Mouse (Mus musculus) layer of hippocampus, adult 18-20 months (tissue): Measurements from ENCODE around the gene Tmub1. TPM values are rescaled to one million over a fixed set of nuclear protein-coding genes. Genes with fewer than 3 reads are reported as not detected.

Source experiments
- DNase-seq, 2 experiments: peaks; one replicate each; pipeline ENCODE4 v3.0.0; 2022; ENCODE audit warnings: low spot score in 2 of 2
- long read RNA-seq: library from polyadenylated mRNA; stranded (forward); transcript quantifications from one replicate; pipeline ENCODE4 v2.0.0, GENCODE M21; 2021
- total RNA-seq, 2 experiments: library from RNA; stranded (reverse); gene quantifications; 2 replicates each; pipeline ENCODE4 v1.2.3; 2021

The Tmub1 gene
- total RNA-seq: 10 to 100 TPM; 21.8 to 23.7 TPM
- long read RNA-seq, transcript Tmub1-201 (3 exons, 1,333 nt): major isoform, 31 of 35 reads
- long read RNA-seq, partial matches to known transcripts: 1 of 35 reads
- long read RNA-seq, other reads (novel, unspliced or antisense): 3 of 35 reads

- peak; percentile 79 to 86 for DNase-seq
These were observed at the start of gene Tmub1 for GRCm38 (mm10) chr5:24447624-24448298. Tmub1 (minus strand) TSS chr5:24447854.

DNA sequence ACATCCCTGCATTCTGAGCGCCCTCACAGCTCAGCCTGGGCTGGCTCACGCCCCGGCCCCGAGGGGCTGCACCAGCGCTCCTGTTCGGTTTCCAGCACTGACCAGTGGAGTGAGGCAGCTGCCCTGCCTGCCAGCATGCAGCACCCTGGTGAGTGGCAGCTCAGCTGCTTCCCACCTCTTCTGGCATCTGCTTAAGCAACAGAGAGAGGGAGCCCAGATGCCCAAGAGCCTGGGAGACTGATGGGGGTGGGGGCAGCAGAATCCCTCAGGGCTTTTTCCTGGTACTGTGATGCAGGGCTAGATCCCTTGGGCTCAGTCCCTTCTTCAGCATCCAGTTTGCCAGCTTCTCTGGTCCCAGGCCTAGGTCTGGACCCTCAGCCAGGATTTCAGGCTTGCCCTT is 49.1 kb upstream of the Tmub1 start:
- DNase-seq: no peak

GRCm38 (mm10) chr5:24495019-24495418 is 47.4 kb upstream of the Tmub1 start:
- peak in 1 of 2 experiments; percentile 3 for DNase-seq

- no peak for DNase-seq
These were observed 45.1 kb upstream of the Tmub1 start for GRCm38 (mm10) chr5:24492546-24493285.

DNA sequence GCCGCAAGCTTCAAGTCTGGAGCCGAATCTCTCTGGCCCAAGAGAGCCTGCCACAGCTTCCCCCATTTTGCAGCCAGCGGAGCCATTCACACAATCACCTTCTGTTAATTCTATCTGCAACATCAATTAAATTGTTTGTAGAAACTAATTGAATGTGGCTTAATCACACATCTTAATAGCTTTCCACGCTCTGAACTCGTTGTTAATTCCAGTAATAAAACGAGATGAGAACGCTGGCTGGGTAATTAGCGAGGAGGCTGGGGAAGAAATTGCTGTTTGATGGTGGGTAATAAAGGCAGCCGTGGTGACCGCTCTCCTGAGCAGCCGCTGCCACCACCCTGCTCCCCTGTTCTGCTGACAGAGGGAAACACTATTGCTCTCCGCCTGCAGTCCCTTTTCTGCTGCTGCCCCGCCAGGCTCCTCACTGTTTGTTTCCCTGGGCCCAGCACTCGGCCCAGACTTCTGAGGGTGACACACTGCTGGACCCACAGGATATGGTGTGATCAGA is 42.8 kb upstream of the Tmub1 start:
- no peak for DNase-seq

DNA sequence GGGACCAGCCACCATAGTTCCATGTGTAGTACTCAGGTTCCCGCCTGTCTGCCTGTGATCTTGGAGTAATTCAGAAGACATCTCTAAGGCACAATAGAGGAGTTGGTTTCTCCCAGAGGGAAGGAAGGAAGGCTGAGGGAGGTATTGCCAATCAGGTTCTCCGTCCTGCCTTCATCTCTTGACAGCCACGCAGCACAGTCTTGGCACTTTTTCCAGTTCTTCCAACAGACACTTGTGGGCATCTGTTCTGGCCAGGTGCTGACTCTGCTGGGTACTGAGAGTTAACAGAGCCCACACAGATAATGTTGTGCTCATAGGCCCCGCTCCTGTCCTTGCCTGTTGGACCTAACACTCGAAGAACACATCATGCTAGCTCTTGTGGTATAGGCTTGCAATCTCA is 39.1 kb upstream of the Tmub1 start:
- DNase-seq: no peak

- DNase-seq: peak; percentile 82 to 90
These were observed 38.4 kb upstream of the Tmub1 start for GRCm38 (mm10) chr5:24486097-24486496.

DNA sequence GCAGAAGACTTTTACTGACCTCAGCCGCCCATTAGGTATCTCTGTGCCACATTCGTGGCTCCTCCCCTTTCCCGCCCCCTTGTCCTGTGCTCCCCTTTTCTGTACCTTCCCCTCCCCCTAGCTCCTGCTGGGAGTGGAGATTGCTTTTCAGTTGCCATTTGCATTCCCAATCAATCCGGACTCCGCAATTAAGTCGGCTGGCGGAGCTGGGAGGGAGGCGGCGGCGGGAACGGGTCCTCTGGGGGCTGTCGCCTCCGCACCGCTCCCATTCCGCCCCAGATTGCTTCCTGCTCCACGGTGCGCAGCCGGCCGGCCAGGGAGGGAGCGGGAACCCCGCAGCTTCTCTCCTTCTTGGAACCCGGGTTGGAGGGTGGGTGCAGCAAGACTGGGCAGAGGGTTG is 37.3 kb upstream of the Tmub1 start:
- DNase-seq: peak; percentile 47

GRCm38 (mm10) chr5:24483326-24483725 is 35.7 kb upstream of the Tmub1 start:
- peak in 1 of 2 experiments; percentile 64 for DNase-seq

DNA sequence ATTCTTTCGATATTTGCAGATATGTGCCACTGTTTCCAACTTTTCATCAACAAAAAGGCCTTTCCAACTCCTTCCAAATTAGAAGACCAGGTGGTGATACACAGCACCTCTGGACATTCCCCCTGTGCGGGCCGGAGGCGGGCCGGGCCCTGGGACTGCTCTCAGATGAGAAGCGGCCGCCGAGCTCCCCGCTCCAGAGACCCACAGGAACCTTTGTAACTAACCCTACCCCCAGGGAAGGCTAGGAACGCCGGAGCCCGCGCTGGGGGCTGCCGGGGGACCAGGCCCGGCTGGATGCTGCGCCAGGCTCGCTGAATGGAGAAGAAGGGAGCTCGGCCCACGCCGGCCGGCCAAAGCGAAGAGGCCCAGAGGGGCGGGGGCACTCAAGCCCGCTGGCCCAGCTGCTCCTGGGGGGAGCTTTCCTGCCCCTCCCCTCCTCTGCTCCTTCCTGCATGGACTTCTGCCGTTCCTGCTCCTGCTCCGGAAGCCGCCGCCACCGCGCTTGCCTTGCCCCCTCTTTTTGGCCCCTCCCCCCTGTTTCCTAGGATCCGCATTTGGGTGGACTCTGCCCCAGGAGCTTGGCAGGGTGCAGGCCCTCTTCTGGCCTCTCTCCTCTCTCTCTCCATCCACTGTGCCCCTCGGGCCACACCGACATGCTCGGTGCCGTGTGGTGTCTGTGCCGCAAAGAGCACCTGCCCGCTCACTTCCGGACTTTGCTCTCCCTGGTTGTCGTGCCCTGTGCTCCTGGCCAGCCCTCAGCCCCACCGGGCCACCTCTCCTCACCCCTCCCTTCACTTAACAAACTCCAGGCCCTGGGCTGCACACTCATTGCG is 34.8 kb upstream of the Tmub1 start:
- no peak for DNase-seq

DNA sequence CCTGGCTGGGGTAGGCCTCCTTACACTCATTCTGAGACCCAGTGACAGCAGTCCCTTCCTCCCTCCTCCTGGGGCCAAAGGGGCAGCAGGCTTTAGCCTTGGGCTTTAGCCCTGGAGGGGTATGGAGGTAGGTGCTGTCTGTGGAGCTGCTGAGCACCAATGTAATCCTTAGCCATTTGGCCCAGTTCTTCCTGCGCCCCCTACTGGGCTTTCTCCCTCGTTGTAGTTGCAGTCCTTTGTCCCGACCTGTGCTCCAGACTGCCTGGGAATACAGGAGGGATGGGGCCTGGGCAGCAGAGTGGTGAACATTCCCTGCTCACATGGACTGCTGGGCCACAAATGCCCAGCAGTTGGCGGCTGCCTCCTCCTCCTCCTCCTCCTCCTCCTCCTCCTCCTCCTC is 34.0 kb upstream of the Tmub1 start:
- peak; percentile 54 to 80 for DNase-seq

- DNase-seq: no peak
These were observed 30.3 kb upstream of the Tmub1 start for GRCm38 (mm10) chr5:24477909-24478308.

- no peak for DNase-seq
These were observed 28.0 kb upstream of the Tmub1 start for GRCm38 (mm10) chr5:24475476-24476241.

DNA sequence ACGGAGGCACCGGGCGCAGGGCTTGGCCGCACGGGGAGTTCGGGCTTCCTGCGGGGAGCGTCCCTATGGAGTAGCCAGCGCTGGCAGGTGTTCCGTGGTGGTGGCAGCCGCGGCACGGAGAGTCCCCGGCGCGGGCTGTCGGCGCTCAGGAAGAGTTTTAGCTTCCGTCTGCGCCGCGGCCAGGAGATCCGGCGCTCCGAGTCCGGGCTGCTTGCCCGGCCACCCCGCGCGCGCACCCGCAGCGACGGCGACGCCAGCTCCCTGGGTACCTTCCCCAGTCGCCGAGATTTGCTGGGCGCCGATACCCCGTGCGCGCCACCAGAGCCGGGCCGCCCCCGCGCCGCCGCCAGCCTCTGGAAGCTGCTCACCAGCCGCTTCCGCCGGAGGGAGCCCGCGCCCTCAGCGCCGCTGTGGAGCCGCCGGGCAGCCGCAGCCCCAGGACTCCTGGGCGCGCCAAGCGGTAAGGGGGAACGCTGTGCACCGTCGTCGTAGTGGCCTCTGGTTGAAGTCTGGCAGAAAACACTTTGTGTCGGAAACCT is 27.1 kb upstream of the Tmub1 start:
- peak; percentile 72 to 74 for DNase-seq

- no peak for DNase-seq
These were observed 26.5 kb upstream of the Tmub1 start for GRCm38 (mm10) chr5:24474025-24474722.

DNA sequence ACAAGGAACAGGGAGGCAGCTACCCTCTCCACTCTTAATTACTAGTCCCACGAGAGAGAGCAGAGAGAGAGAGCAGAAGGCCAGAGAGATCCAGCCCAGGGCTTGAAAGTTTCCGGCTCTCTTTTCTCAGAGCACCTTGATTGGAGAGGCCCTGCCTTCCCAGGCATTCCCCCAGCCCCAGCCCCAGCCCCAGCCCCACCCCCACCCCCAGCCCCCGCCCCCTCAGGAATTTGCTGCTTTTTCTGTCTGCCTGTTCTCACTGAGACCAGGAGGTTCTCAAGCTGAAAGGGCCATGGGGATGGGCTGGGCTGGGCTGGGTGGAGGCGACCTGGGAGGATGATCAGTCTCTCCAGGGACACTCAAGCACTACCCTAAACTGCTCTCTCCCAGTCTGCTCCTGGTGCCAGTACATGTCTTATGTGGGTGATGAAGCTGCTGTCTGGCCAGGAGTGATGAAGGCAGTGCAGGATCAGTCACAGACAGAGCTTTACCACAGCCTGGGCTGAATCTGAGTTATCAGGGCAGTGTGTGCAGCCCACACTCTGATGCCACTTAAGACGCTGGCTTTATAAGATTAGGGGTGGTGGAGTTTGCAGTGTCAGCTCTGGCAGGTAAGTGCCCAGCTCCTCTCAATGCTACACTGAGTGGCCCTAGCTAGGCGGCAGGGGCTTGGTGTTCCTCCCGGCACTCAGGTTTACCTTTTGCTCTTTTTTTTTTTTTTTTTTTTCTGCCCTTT is 25.4 kb upstream of the Tmub1 start:
- no peak for DNase-seq

GRCm38 (mm10) chr5:24470600-24470999 is 22.9 kb upstream of the Tmub1 start:
- peak; percentile 48 to 84 for DNase-seq

- no peak for DNase-seq
These were observed 19.1 kb upstream of the Tmub1 start for GRCm38 (mm10) chr5:24466762-24467161.

DNA sequence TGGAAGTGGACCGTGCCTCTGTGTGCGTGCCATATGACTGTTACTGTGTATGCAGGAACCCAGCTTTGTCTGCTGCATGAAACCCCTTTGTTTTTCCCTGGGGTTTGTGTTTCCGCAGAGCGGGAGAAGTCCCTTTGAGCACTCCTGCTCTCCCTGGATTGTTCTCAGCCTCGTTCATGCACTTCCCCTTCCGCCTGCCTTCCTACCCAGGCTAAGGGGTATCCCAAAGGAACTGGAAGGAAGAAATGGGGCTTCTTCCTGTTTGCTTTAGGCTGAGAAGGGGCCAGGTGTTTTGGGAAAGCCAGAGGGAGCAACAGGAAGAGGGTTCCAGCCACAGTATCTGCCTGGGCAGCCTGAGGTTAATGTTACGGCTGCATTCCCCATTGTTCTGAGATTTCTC is 8.0 kb upstream of the Tmub1 start:
- no peak for DNase-seq
